Mouse (Mus musculus) 3134 (cell line): ENCODE data around the gene Tmem30c.
A peak's percentile ranks its signal among the peaks of the same experiment; 100 is the strongest.

ENCODE experiments used
- DNase-seq: peaks from one replicate; pipeline ENCODE4 v3.0.0-alpha.2; 2011; ENCODE audit warnings: low spot score; ENCODE audit not compliant: insufficient read length; ENCODE audit errors: extremely low read depth

Tmem30c gene

GRCm38 (mm10) chr16:57301512-57302115 is 8.9 kb upstream of the Tmem30c start:
- DNase-seq, result no peak

DNA sequence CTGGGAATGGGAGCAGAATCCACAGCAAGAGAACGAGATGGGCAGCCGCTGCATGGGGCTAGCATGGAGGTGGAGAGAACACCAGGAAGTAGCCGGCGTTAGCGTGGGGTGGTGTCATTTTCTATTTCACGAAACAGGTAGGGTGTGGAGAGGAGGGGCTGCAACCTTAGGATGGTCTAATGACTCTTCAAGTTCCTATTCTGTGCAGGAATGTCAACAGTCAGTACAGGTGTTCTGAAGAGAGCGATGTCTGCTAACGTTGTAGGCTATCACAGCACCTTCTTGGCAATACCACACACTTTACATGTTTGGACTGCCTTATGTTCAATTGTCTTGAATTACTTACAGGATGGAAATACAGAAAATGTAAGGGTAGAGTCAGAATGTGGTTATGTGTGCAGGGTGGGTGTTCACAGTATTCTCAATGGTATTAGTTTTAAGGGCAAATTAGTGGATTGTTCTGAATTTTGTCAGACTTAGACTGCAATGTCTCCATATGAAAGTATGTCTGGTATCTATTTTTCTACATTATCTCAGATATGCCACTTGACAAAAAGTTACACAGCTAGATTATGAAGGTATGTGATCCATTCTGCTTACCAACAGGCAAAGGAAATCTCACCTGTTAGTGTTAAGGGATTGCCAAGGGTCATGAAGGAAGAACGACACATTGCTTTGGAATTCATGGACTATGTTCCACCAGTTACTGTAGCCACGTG is 2.7 kb upstream of the Tmem30c start:
- no peak for DNase-seq

GRCm38 (mm10) chr16:57292296-57292695 is 369 bp downstream of the Tmem30c start:
- DNase-seq, result no peak

- DNase-seq, result no peak
Measured at GRCm38 (mm10) chr16:57291696-57292095, 969 bp downstream of the Tmem30c start.

DNA sequence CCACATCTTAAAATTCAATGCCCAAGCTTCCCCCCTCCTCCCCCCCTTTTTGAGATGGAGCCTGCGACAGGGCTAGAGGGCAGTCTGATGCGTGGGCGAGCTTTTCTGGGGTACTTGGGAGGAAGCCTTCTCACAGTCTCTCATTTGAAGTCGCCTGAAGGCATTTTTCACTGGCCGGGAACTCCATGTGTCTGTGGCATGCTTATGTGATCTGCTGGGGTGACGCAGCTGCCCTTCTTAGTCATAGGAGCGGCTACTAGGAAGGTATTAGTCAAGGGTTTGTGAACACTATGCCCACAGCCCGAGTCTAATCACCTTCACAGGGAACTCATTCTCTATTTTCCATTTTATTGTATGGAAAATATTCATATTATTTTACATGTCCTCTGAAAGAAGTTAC is 11.2 kb downstream of the Tmem30c start:
- no peak for DNase-seq

GRCm38 (mm10) chr16:57280221-57281217 is 12.1 kb downstream of the Tmem30c start:
- no peak for DNase-seq

GRCm38 (mm10) chr16:57278976-57279626 is 13.6 kb downstream of the Tmem30c start:
- no peak for DNase-seq

DNA sequence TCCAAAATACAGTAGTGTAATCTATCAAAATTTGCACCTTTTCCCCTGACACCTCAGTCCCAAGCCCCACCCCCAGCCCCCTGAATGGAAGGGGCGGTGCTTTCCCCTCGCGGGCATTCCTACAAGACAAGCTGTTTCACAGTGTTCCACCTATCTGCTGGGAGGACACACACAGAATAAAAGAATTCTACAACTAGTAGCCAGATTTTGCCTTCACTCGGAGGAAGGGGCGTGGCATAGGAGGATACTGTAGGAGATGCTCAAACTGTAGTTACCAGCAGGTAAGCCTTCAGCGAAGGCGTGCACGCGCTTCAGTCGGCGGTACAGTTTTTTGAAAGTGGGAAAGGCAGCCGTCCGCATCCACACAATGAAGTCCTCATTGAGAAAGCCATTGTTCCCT is 22.9 kb downstream of the Tmem30c start:
- DNase-seq, result no peak

- no peak for DNase-seq
Measured at GRCm38 (mm10) chr16:57268058-57268841, 24.4 kb downstream of the Tmem30c start.

DNA sequence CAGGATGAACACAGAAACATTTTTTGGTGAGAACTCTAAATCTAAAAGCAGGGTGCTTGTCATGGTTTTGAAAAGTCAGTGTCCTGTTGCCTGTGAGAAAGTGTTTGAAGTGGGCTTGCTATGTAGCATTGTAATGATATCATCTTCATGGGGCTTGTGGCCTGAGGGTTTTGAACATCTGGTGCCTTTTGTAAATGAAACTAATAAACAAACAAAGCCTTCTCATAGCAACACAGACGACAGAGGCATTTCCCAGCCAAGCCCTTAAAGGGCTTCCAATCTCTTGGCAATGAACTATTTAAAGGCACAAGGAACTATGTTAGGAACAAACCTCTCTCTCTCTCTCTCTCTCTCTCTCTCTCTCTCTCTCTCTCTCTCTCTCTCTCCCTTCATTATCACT is 25.6 kb downstream of the Tmem30c start:
- no peak for DNase-seq

DNA sequence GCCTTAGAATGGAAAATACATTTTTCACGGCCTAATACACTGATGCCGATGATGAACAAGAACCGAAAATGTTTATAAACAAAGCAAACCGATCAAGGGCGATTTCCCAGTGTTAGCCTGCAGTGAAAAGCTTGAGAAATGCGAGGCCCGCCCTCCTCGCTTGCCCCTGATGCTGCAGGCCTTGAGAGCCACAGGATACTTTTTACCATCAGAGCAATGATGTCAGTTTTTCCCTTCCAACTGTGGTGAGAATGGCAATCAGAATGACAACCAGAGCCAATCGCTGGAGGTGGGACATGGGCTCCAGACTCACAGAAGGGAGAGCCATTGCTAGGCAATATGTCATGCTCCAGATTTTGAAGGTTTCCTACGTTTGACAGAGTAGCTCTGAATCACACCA is 32.5 kb downstream of the Tmem30c start:
- no peak for DNase-seq

- DNase-seq, result no peak
Measured at GRCm38 (mm10) chr16:57259356-57260083, 33.1 kb downstream of the Tmem30c start.

GRCm38 (mm10) chr16:57251589-57252421 is 40.9 kb downstream of the Tmem30c start:
- peak; percentile 23 for DNase-seq

- no peak for DNase-seq
Measured at GRCm38 (mm10) chr16:57250991-57251390, 41.7 kb downstream of the Tmem30c start.

DNA sequence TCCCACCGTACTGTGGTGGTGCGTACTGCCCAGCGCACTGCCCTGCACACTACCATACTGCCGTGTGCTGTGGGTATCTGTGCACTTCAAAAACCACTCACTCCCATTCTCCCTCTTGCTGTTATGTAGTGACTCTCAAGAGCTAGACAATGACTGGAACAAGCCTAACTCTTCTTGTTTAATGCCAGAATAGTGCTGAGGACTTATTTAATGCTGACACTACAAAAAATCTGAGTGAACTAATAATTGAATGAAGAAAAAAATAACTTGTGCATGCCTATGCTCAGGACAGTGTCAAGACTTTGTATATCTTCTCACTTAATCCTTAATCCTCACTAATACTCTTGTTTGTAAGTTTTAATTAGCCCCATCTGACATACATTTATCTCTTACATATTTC is 45.2 kb downstream of the Tmem30c start:
- no peak for DNase-seq

- DNase-seq, result no peak
Measured at GRCm38 (mm10) chr16:57246596-57246995, 46.1 kb downstream of the Tmem30c start.

- DNase-seq, result peak; percentile 34
Measured at GRCm38 (mm10) chr16:57243858-57244248, 48.8 kb downstream of the Tmem30c start.

DNA sequence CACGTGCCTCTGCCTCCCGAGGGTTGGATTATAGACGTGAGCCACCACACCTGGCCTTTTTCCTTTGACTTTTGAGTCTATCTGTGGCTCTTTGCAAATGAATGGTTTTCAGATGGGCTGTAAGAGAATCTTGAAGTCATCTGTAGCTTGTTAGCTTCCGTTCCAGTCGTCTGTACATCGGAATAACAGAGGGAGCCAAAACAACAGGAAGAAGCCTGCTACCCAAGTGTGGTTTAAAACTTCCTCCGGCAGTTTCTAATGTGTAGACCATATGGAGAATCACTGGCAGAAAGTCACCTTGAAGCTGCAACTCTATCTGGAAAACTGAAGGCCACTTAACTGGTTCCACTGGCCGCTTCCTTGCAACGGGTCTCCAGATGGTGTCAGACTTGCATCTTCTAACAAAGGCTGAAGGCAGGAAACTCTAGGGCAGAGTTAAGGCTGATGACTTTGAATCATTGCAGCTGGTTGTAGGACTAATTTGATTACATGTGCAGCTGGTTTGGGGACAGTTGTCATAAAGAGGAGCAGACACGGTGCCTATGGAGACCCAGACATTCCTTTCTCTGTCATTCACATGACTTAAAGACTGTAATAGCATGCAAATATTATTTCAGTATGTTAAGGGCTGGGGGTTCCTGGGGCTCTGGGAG is 49.3 kb downstream of the Tmem30c start:
- DNase-seq, result no peak
